Mouse (Mus musculus) limb, embryonic 10.5 days (tissue): ENCODE data around the gene Gje1. TPM values are rescaled to one million over a fixed set of nuclear protein-coding genes. Genes with fewer than 3 reads are reported as not detected.

Source experiments
- polyA plus RNA-seq: library from polyadenylated mRNA; unstranded; fragments of >200 nt; fragmentation: Nextera tagmentation; extraction: Ambion mirVana; gene quantifications from 2 replicates; pipeline ENCODE4 v1.2.1, GENCODE M21; 2016

The Gje1 gene
- polyA plus RNA-seq, 1 experiment from 2014 or later = not detected

Other genes with a start within 250 kb of the Gje1 start
- gene Adgrg6, start 172.6 kb downstream of the Gje1 start, polyA plus RNA-seq = 0.45 and 0.48 TPM in 2 replicates
- 103 and 105 TPM in 2 replicates for gene Vta1, start 12.7 kb downstream of the Gje1 start, polyA plus RNA-seq
- 0.73 TPM in 1 of 2 replicates, not detected in the other for gene Nmbr, start 12.6 kb downstream of the Gje1 start, polyA plus RNA-seq